Mouse (Mus musculus): Measurements from ENCODE around the gene Ces2h. TPM values are rescaled to one million over a fixed set of nuclear protein-coding genes. Genes with fewer than 3 reads are reported as not detected.

The Ces2h gene
- not detected for polyA plus RNA-seq (2017; shearing (Covaris generic))

GRCm38 (mm10) chr8:105000586-105000985, at the start of gene Ces2h:
Ces2h (plus strand) TSS chr8:105000853.

GRCm38 (mm10) chr8:104961537-104961961, 39.1 kb upstream of the Ces2h start, which contains the start of gene Ces2g:
Ces2g (plus strand) TSS chr8:104961718.

GRCm38 (mm10) chr8:105048371-105048854, 47.8 kb downstream of the Ces2h start, which contains the start of gene Ces3a:
Ces3a (plus strand) TSS chr8:105048601.

Other genes with a start within 250 kb of the Ces2h start
- gene Ces2b, start 169.3 kb upstream of the Ces2h start, polyA plus RNA-seq (2017; shearing (Covaris generic)), result not detected
- 22.6 TPM for gene Ces2c, start 153.8 kb upstream of the Ces2h start, polyA plus RNA-seq (2017; shearing (Covaris generic))
- not detected for gene Ces2e, start 74.6 kb upstream of the Ces2h start, polyA plus RNA-seq (2017; shearing (Covaris generic))
- not detected for gene Ces2f, start 53.5 kb upstream of the Ces2h start, polyA plus RNA-seq (2017; shearing (Covaris generic))
- 0.29 TPM for gene Ces2g, start 39.1 kb upstream of the Ces2h start, polyA plus RNA-seq (2017; shearing (Covaris generic))
- gene Ces3a, start 47.7 kb downstream of the Ces2h start, polyA plus RNA-seq (2017; shearing (Covaris generic)), result not detected
- gene Ces3b, start 82.9 kb downstream of the Ces2h start, polyA plus RNA-seq (2017; shearing (Covaris generic)), result not detected
- gene Ces4a, start 130.9 kb downstream of the Ces2h start, polyA plus RNA-seq (2017; shearing (Covaris generic)), result not detected
- 27.3 TPM for gene Cbfb, start 169.8 kb downstream of the Ces2h start, polyA plus RNA-seq (2017; shearing (Covaris generic))
- 30.6 TPM for gene D230025D16Rik, start 224.3 kb downstream of the Ces2h start, polyA plus RNA-seq (2017; shearing (Covaris generic))